Mouse (Mus musculus): Measurements from ENCODE around the gene Tas2r125. TPM values are rescaled to one million over a fixed set of nuclear protein-coding genes. Genes with fewer than 3 reads are reported as not detected.
"Not testable (repeated sequence)": the region's sequence is repeated elsewhere in the genome, so short reads cannot be mapped to it uniquely, and the experiment has no call there.

The Tas2r125 gene
- not detected for total RNA-seq (2021)

- DNase-seq (ENCODE audit: low spot score in 2 of 2), result no peak
- intact Hi-C loops (cut with DNase I), result no loop called here
Measured at GRCm38 (mm10) chr6:132909351-132909750, at the start of gene Tas2r125. Tas2r125 (plus strand) TSS chr6:132909651.

GRCm38 (mm10) chr6:132867708-132868107 lies 41.7 kb upstream of the Tas2r125 start, which contains the start of gene Tas2r110:
Tas2r110 (plus strand) TSS chr6:132868008.
- DNase-seq (ENCODE audit: low spot score in 2 of 2), result no peak
- intact Hi-C loops (cut with DNase I), result no loop called here

- no peak for DNase-seq (ENCODE audit: low spot score in 2 of 2)
- intact Hi-C loops (cut with DNase I), result loop anchor here (5.0 kb wide), 1 partner anchor 365 kb away; no protein-coding TSS in a partner anchor
Measured at GRCm38 (mm10) chr6:132892711-132893110, 16.7 kb upstream of the Tas2r125 start, which contains the start of gene Tas2r113. Tas2r113 (plus strand) TSS chr6:132893011.

- DNase-seq (ENCODE audit: low spot score in 2 of 2); intact Hi-C loops (cut with DNase I): not testable (repeated sequence)
Measured at GRCm38 (mm10) chr6:132941376-132941775, 31.9 kb downstream of the Tas2r125 start.

- intact Hi-C loops (cut with DNase I), result no loop called here
- DNase-seq (ENCODE audit: low spot score in 2 of 2), result no peak
Measured at GRCm38 (mm10) chr6:132950802-132951201, 41.4 kb downstream of the Tas2r125 start, which contains the start of gene Tas2r129. Tas2r129 (plus strand) TSS chr6:132951102.

GRCm38 (mm10) chr6:132957819-132958218 lies 48.4 kb downstream of the Tas2r125 start, which contains the start of gene Tas2r131:
Tas2r131 (minus strand) TSS chr6:132957919.
- intact Hi-C loops (cut with DNase I), result no loop called here
- DNase-seq (ENCODE audit: low spot score in 2 of 2), result no peak

Other genes with a start within 250 kb of the Tas2r125 start
- gene Tas2r121, start 208.6 kb upstream of the Tas2r125 start, total RNA-seq (2021), result not detected
- not detected for gene Tas2r122, start 197.7 kb upstream of the Tas2r125 start, total RNA-seq (2021)
- not detected for gene Tas2r115, start 171.6 kb upstream of the Tas2r125 start, total RNA-seq (2021)
- gene Tas2r124, start 154.9 kb upstream of the Tas2r125 start, total RNA-seq (2021), result not detected
- not detected for gene Tas2r102, start 147.5 kb upstream of the Tas2r125 start, total RNA-seq (2021)
- not detected for gene Tas2r136, start 131.5 kb upstream of the Tas2r125 start, total RNA-seq (2021)
- gene Tas2r117, start 106.8 kb upstream of the Tas2r125 start, total RNA-seq (2021), result not detected
- not detected for gene Tas2r123, start 62.5 kb upstream of the Tas2r125 start, total RNA-seq (2021)
- gene Tas2r116, start 54.2 kb upstream of the Tas2r125 start, total RNA-seq (2021), result not detected
- not detected for gene Tas2r110, start 41.6 kb upstream of the Tas2r125 start, total RNA-seq (2021)
- not detected for gene Tas2r113, start 16.6 kb upstream of the Tas2r125 start, total RNA-seq (2021)
- gene Tas2r129, start 41.5 kb downstream of the Tas2r125 start, total RNA-seq (2021), result not detected
- gene Tas2r131, start 48.3 kb downstream of the Tas2r125 start, total RNA-seq (2021), result not detected
- gene Tas2r109, start 71.3 kb downstream of the Tas2r125 start, total RNA-seq (2021), result not detected
- not detected for gene Tas2r103, start 127.5 kb downstream of the Tas2r125 start, total RNA-seq (2021)
- not detected for gene Tas2r140, start 146.2 kb downstream of the Tas2r125 start, total RNA-seq (2021)
- 10 to 100 TPM; 94.2 to 98.7 TPM for gene Smim10l1, start 195.3 kb downstream of the Tas2r125 start, total RNA-seq (2021)